Mouse (Mus musculus) heart, adult 18-20 months (tissue): ENCODE results near the gene Zfp799. TPM values are rescaled to one million over a fixed set of nuclear protein-coding genes. Genes with fewer than 3 reads are reported as not detected.

Experiments used
- DNase-seq, 2 experiments: peaks; one replicate each; pipeline ENCODE4 v3.0.0; 2021 to 2022; ENCODE audit warnings: mixed read lengths in 1 of 2
- total RNA-seq, 2 experiments: library from RNA; stranded (reverse); gene quantifications; 2 replicates each; pipeline ENCODE4 v1.2.3; 2021

Gene Zfp799
- total RNA-seq, 2 experiments from 2014 or later, result 7.9 to 9.3 TPM

GRCm38 (mm10) chr17:32787436-32788093, 42.5 kb downstream of the Zfp799 start:
- DNase-seq, result no peak

DNA sequence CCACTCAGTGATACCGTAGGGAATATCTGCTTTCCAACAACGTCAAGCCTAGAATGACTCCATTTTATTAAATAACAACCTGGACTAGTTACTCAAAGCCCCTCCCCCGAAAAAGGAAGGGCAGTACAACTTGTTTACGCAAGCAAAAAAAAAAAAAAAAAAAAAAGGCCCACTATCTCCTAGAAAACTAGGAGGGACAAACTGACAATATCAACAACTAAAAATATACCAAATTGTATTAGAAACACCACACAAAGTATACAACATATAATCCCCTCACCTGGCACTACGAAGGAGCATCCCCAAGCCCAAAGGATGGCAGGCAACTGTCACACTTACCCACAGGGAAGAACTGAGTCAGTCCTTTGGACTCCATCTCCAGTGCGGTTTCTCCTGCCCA, 43.1 kb downstream of the Zfp799 start:
- DNase-seq, result no peak

DNA sequence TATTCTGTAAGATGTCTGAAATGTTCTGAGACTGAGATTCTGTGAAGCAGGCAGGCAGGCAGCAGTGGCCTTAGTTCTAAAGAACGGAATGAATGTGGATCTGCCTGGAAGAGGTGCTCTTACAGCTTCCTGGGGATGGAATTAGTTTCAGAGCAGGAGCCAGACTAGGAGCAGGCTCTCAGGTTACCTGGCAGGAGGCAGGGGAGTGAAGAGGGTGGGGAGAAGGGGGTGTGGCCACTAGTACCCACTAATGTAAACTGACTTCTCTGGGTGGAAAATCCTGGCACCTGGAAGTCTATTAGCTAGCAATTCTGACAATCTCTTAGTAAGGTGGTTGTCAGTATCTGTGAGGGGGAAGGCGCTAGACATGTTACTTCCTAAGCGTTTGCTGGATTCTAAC, 44.4 kb downstream of the Zfp799 start:
- no peak for DNase-seq

DNA sequence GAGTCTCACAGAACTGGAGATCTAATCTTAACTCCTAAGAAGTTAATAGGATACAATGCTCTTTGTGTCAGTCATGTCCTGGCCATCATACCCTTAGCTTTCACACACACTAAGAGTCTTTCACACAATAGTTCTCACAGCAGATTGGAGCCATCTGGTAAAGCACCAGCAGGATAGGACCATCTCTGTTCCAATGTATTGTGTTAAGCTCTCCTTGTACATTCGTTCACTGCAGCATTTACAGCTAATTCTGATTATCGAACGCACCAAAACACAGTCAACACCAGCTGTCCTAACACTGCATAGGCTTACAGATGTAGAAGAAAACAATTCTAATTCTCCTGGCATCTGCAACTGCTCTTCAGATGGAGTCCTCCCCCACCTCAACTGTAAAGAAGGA, 52.5 kb downstream of the Zfp799 start:
- DNase-seq, result no peak

GRCm38 (mm10) chr17:32771213-32771612, 58.8 kb downstream of the Zfp799 start:
- DNase-seq, result no peak

- DNase-seq, result no peak
These were observed 63.6 kb downstream of the Zfp799 start for GRCm38 (mm10) chr17:32766422-32766821.

Other genes with a start within 250 kb of the Zfp799 start
- gene Cyp4f37, start 209.0 kb downstream of the Zfp799 start, total RNA-seq, result not detected
- not detected for gene Cyp4f40, start 171.4 kb downstream of the Zfp799 start, total RNA-seq
- under 1 TPM in 1 of 2 experiments, not detected in 1; 0.31 TPM for gene Cyp4f15, start 144.6 kb downstream of the Zfp799 start, total RNA-seq
- gene Zfp871, start 42.0 kb downstream of the Zfp799 start, total RNA-seq, result 10 to 100 TPM; 25.0 to 28.9 TPM
- gene Zfp811, start 20.3 kb downstream of the Zfp799 start, total RNA-seq, result under 1 TPM in 1 of 2 experiments, not detected in 1; 0.44 TPM
- gene Zfp870, start 61.4 kb upstream of the Zfp799 start, total RNA-seq, result 1 to 10 TPM; 6.1 to 7.8 TPM
- gene Cyp4f14, start 87.1 kb upstream of the Zfp799 start, total RNA-seq, result under 1 TPM in 1 of 2 experiments, not detected in 1; 0.22 TPM
- 10 to 100 TPM in 1 of 2 experiments, 1 to 10 TPM in 1; 8.7 to 12.9 TPM for gene Cyp4f13, start 117.1 kb upstream of the Zfp799 start, total RNA-seq
- gene Zfp472, start 135.6 kb upstream of the Zfp799 start, total RNA-seq, result 1 to 10 TPM; 1.8 to 2.1 TPM
- gene Zfp952, start 162.9 kb upstream of the Zfp799 start, total RNA-seq, result 1 to 10 TPM; 6.0 to 6.5 TPM
- 1 to 10 TPM; 2.0 to 2.8 TPM for gene Zfp763, start 203.1 kb upstream of the Zfp799 start, total RNA-seq
- gene 4921501E09Rik, start 237.8 kb upstream of the Zfp799 start, total RNA-seq, result not detected